Mouse (Mus musculus): ENCODE data around the gene Hoxd4.

DNA sequence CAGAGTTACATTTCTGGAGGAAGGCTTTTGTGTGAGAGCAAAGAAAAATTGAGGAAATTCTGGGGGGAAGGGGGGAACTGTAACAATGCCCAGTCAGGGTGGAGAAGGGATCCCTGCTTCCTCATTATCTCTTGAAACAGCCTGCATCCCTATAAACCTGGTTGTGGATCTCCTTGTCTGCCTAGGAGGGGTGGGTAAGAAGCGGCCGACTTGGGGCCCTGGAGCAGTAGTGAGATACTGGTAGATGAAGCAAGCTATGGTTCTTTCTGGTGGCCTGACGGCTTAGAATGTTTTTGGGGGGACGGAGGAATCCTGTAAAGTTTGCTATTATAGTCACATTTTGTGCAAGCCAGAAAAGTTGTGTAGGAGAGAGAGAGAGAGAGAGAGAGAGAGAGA is 18.3 kb upstream of the Hoxd4 start:
- no peak for TF ChIP-seq CTCF (IDR thresholded peaks at IDR 0.05; ENCODE audit: borderline replicate concordance, extremely low read depth, insufficient read depth, insufficient read length)
- TF ChIP-seq POLR2A (IDR thresholded peaks at IDR 0.05; ENCODE audit: borderline replicate concordance, extremely low read depth, insufficient read depth, insufficient read length, poor library complexity, severe bottlenecking): no peak

Measured in brain, embryonic 14.5 days (tissue).